Mouse (Mus musculus) ovary, adult 18-20 months (tissue): ENCODE data around the gene Wnt10b.
A peak's percentile ranks its signal among the peaks of the same experiment; 100 is the strongest.

ENCODE experiments used
- DNase-seq: peaks from one replicate; pipeline ENCODE4 v3.0.0; 2022; ENCODE audit warnings: low spot score, mixed read lengths

The Wnt10b gene

DNA sequence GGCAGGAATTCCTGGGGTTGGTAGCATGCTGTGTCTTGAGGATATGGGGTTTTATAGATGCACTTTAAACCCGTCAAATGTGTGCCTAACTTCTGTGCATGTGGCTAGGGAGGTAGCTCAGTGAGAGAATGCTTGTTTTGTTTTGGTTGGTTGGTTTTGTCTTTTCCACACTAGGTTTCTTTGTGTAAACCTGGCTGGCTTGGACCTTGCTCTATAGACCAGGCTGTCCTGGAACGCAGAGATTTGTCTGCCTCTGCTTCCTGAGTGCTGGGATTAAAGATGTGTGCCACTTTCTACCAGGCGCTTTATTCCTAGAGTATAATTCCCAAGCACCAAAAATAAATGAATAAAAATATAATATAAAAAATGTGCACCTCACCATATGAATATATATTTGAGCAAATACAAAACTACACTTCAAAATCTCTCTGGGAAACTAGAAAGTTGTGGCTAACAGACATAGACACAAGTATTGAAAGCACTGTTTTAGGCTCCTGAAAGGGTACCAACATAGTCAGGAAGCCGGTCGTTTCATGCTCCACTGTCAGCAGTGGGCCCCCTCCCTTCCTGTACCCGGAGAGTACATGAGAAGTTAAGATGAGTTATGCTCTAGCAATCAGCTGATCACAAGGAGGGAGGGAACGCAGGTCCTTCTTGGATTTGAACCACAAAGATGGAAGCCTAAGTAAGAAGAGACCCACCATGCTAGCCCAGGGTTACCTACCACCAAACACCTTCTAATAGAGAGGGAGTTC lies 48.0 kb downstream of the Wnt10b start:
- DNase-seq = no peak

DNA sequence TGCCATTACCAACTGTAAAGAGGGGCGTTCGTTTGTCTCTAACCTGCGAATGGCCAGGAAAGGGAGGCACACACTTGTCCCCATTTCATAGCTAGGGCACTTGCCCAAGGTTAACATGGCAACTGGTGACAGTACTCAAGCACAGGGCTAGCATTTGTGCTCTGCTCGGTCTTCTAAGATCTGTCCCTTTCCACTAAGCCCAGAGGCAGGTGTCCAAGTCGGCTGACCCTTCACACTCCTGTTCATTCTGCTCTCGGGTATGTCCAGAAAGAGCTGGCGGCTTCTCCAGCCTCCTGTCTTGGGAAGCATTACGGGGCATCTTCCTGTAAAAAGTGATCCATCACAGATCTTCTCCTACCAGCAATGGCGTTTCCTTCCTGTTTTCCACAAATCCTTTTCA lies 49.6 kb downstream of the Wnt10b start:
- DNase-seq = no peak

DNA sequence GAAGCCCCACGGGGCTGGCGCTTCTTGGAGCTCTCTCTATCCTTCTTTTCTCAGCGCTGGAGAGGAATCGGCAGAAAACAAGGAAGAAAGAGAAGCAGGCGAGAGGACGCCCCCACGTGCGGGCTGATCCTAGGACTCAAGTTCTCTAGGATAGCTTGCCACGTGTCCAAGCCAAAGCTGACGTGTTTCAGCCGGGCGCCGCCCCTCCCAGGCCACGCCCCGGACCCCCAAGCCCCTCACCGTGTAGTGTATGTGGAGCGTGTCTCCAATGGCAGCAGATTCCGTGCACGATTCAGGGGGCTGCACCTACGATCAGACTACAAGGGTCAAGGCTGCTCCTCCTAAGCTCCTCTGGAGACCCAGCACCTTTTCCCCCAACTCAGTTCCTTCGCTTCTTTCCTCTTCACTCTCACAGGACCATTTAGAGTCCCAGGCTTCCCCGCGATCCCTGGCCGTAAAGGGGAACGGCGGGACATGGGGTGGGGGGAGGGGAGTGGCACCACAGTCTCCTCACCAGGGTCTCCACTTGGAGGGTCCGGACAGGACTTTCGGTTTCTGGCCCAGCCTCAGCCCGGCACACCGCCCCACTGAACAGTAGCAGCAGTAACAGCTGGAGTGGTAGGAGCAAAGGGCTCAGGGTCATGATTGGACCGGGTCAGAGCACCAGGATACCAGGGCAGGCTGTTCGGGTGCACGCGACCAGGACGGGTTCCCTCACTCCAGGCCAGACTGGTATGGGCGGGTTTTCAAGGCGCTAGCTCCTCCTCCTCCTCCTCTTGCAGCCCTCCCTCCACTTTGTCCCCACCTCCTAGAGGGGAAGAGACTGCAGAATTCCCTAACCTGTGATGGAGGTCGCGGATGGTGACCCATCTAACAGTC lies 50.3 kb downstream of the Wnt10b start, which contains the start of gene Fkbp11:
Gene Fkbp11 (minus strand): TSS at position 756 of the 879 bp plus-strand sequence.
- DNase-seq = peak; percentile 63

DNA sequence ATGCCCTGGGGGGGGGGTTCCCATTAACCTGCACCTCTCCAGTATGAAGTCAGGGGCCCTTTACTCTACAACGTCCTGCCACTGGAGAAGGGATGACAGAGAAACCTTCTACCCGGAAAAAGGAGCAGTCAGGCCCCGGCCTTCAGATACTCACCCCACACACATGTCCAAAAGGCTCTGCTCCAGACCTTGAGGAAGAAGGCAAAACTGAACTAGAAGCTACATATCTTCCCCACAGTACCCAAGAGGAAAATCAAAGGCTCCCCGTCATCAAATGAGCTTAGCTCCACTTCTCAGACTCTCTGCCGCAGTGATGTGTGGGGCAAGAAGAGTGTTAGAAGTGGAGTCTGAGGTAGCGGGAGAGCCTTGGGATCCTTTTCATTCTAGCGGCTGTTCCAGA lies 51.2 kb downstream of the Wnt10b start:
- DNase-seq = no peak

DNA sequence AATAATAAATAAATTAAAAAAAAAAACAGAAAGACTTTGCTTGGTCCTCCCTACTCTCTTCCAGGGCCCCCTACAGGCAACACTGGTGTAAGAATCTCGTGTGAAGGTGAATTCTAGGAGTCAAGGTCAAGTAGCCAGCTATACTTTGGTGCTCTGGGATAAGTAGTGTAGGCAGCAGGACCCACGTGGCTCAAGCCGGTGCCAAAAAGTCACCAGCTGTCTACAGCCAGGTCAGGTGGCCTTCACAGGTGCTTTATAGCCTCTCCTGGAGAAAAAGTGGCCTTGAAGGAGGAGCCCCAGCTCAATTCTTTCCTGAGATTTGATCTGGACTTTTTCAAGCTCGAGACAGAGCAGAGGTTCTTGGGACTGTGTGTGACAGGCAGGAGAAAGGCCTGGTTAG lies 51.9 kb downstream of the Wnt10b start:
- no peak for DNase-seq

DNA sequence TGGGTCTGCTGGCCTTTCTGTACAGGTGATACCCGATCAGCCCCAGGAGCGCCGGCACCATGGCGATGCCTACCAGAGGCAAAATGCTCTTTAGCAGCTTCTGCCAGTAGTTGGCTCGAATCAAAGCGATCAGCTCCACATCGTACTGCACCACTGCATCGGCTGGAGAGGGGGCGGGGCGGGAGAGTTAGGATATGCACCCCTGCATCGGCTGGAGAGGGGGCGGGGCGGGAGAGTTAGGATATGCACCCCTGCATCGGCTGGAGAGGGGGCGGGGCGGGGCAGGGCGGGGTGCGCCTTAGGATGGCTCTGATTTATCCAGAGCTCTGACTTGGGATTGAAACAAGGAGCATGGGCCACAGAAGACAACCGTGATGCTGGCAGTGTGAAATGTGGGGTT lies 53.5 kb downstream of the Wnt10b start:
- no peak for DNase-seq

DNA sequence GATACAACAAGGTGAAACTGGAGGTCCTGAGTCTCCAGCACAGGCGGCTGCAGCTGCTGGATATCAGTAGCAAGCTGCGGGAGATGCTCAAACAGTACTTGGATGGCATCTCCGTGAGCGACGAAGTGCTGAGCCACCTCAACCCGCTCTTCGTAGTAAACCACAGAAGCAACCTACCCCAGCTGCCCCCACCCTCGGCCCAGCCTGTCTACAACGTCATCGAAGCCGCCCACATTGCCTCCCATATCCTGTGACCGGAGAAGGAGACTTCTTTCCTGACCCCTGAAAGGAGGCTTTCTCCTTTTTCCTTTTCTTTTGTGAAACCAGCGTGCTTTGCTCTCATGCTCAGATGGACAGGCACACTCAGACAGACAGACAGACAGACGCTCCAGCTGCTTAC lies 55.1 kb downstream of the Wnt10b start:
- no peak for DNase-seq

DNA sequence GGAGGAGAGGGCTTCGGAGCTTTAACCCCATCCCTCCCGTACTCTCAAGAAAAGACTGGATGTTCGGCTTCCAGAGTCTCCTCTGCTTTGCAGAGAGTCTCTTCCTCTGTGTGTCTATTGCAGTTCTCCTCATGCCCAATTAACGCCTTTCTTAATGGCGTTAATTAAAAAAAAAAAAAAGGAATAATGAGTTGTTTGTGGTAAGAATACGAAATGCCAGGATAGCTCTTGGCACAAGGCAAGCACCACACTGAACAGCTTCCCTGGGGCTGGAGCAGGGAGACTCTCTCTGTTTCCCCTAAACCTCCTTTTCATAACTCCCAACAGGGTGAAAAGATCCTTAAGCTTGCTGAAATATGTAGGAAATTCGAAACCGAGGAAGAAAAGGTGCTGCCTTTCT lies 55.8 kb downstream of the Wnt10b start:
- no peak for DNase-seq
